Mouse (Mus musculus): ENCODE results near the gene Olfr1188.
"Not testable (repeated sequence)": the region's sequence is repeated elsewhere in the genome, so short reads cannot be mapped to it uniquely, and the experiment has no call there.

Olfr1188 gene

GRCm38 (mm10) chr2:88556635-88557034 lies at the start of gene Olfr1188:
Olfr1188 (plus strand) TSS chr2:88556935.
- ATAC-seq (ENCODE audit: low TSS enrichment), result no peak

- no peak for ATAC-seq (ENCODE audit: low TSS enrichment)
Observed at GRCm38 (mm10) chr2:88518251-88518650, 38.5 kb upstream of the Olfr1188 start, which contains the start of gene Olfr1186. Olfr1186 (plus strand) TSS chr2:88518551.

- ATAC-seq (ENCODE audit: low TSS enrichment), result no peak
Observed at GRCm38 (mm10) chr2:88525720-88526119, 31.0 kb upstream of the Olfr1188 start.

GRCm38 (mm10) chr2:88572696-88573095 lies 16.0 kb downstream of the Olfr1188 start:
- ATAC-seq (ENCODE audit: low TSS enrichment), result not testable (repeated sequence)

DNA sequence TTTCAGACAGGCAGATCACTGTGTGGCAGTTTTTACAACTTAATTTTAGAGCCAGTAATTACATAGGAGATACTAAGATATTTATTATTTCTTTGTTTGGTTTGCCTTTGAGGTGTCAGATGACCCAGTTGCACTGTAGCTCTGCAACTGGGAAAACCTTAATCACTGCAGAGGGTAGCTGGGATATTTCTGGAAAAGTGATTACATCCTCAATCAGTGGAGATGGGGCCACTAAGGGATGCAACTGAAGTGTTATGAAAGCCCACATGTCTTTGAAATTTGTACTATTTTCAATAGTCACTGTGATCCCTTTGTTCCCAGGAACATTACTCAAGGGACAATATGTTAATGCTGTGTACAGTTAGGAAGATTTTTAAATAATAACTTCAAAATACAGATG lies 29.4 kb downstream of the Olfr1188 start, which contains the start of gene Olfr1189:
TSS of gene Olfr1189 (plus strand) at position 301 of the 400 bp plus-strand sequence.
- no peak for ATAC-seq (ENCODE audit: low TSS enrichment)
